Mouse (Mus musculus) lung, postnatal 25 days (tissue): ENCODE data around the gene Tmem184a.

Experiments used
- DNase-seq: peaks from one replicate; pipeline ENCODE4 v3.0.0; 2022; ENCODE audit warnings: low spot score

Tmem184a gene

GRCm38 (mm10) chr5:139819538-139820181 lies at the start of gene Tmem184a:
TSS of gene Tmem184a (minus strand) at chr5:139819917.
- DNase-seq: no peak

- peak; percentile 63 for DNase-seq
Measured at GRCm38 (mm10) chr5:139862759-139863158, 43.0 kb upstream of the Tmem184a start.

- no peak for DNase-seq
Measured at GRCm38 (mm10) chr5:139860328-139861104, 40.8 kb upstream of the Tmem184a start.

GRCm38 (mm10) chr5:139849626-139850320 lies 30.1 kb upstream of the Tmem184a start:
- no peak for DNase-seq

- DNase-seq: no peak
Measured at GRCm38 (mm10) chr5:139839142-139839541, 19.4 kb upstream of the Tmem184a start.

- peak; percentile 51 for DNase-seq
Measured at GRCm38 (mm10) chr5:139838476-139838892, 18.8 kb upstream of the Tmem184a start.

- DNase-seq: no peak
Measured at GRCm38 (mm10) chr5:139835706-139836105, 16.0 kb upstream of the Tmem184a start.

GRCm38 (mm10) chr5:139832125-139832524 lies 12.4 kb upstream of the Tmem184a start:
- no peak for DNase-seq

- DNase-seq: peak; percentile 36
Measured at GRCm38 (mm10) chr5:139830734-139831133, 11.0 kb upstream of the Tmem184a start.

GRCm38 (mm10) chr5:139829384-139829783 lies 9.7 kb upstream of the Tmem184a start:
- no peak for DNase-seq

- DNase-seq: no peak
Measured at GRCm38 (mm10) chr5:139827593-139827992, 7.9 kb upstream of the Tmem184a start.

GRCm38 (mm10) chr5:139826357-139827055 lies 6.8 kb upstream of the Tmem184a start, which contains the start of the genes Gm26938 and Psmg3:
TSS of gene Gm26938 (minus strand) at chr5:139826407.
TSS of gene Psmg3 (minus strand) at chr5:139826885.
- DNase-seq: peak; percentile 87

- DNase-seq: no peak
Measured at GRCm38 (mm10) chr5:139825947-139826346, 6.2 kb upstream of the Tmem184a start.

GRCm38 (mm10) chr5:139824531-139824930 lies 4.8 kb upstream of the Tmem184a start:
- no peak for DNase-seq

GRCm38 (mm10) chr5:139821466-139822459 lies 2.0 kb upstream of the Tmem184a start:
- no peak for DNase-seq

GRCm38 (mm10) chr5:139818801-139819200 lies 916 bp downstream of the Tmem184a start:
- DNase-seq: peak; percentile 50

GRCm38 (mm10) chr5:139818056-139818455 lies 1.7 kb downstream of the Tmem184a start:
- DNase-seq: no peak

GRCm38 (mm10) chr5:139817292-139817691 lies 2.4 kb downstream of the Tmem184a start:
- no peak for DNase-seq

- DNase-seq: no peak
Measured at GRCm38 (mm10) chr5:139816445-139816844, 3.3 kb downstream of the Tmem184a start.

GRCm38 (mm10) chr5:139815964-139816363 lies 3.8 kb downstream of the Tmem184a start:
- no peak for DNase-seq

GRCm38 (mm10) chr5:139813963-139814381 lies 5.7 kb downstream of the Tmem184a start:
- peak; percentile 84 for DNase-seq
